Mouse (Mus musculus) limb, embryonic 11.5 days (tissue): ENCODE data around the gene Krt77. TPM values are rescaled to one million over a fixed set of nuclear protein-coding genes. Genes with fewer than 3 reads are reported as not detected.

Experiments
- ATAC-seq: fragments of 200-750 bp; cut with Nextera tagmentation; 2 replicates; pipeline ENCODE4 v1.8.0; 2017; ENCODE audit warnings: low read depth; ENCODE audit not compliant: insufficient number of reproducible peaks, low FRiP score, low TSS enrichment
- DNase-seq: peaks from one replicate; pipeline ENCODE4 v3.0.0-alpha.2; 2015; ENCODE audit warnings: low spot score
- H3K27ac ChIP-seq: fragments of 300-500 bp; sonication (generic); replicated peaks from 2 replicates; pipeline ENCODE4 v1.5.1; 2014; ENCODE audit warnings: low read depth, mild to moderate bottlenecking, low read length
- H3K27me3 ChIP-seq: fragments of 300-500 bp; sonication (generic); 2 replicates; pipeline ENCODE4 v1.6.1; 2014; ENCODE audit warnings: mild to moderate bottlenecking, low read length, mixed read lengths; ENCODE audit not compliant: control insufficient read depth, insufficient read depth
- H3K36me3 ChIP-seq: fragments of 300-500 bp; sonication (generic); 2 replicates; pipeline ENCODE4 v1.6.1; 2014; ENCODE audit warnings: mild to moderate bottlenecking, low read length, moderate library complexity, mixed read lengths; ENCODE audit not compliant: control insufficient read depth, insufficient read depth
- H3K4me1 ChIP-seq: fragments of 300-500 bp; sonication (generic); 2 replicates; pipeline ENCODE4 v1.6.1; 2014; ENCODE audit warnings: low read length, mixed read lengths; ENCODE audit not compliant: control insufficient read depth, insufficient read depth
- H3K4me2 ChIP-seq: fragments of 300-500 bp; sonication (generic); 2 replicates; pipeline ENCODE4 v1.6.1; 2014; ENCODE audit warnings: low read depth, mild to moderate bottlenecking, moderate library complexity; ENCODE audit not compliant: severe bottlenecking
- H3K4me3 ChIP-seq: fragments of 300-500 bp; sonication (generic); 2 replicates; pipeline ENCODE4 v1.5.1; 2014; ENCODE audit warnings: low read depth, low read length
- H3K9ac ChIP-seq: fragments of 300-500 bp; sonication (generic); 2 replicates; pipeline ENCODE4 v1.6.1; 2014; ENCODE audit warnings: mild to moderate bottlenecking, low read length
- H3K9me3 ChIP-seq: fragments of 300-500 bp; sonication (generic); 2 replicates; pipeline ENCODE4 v1.6.1; 2016; ENCODE audit warnings: low read length; ENCODE audit not compliant: control insufficient read depth
- WGBS: fragments of 180-500 bp; shearing (Covaris S2); extraction: QIAGEN DNeasy Blood & Tissue Kit; methylation state at CpG from one replicate; pipeline ENCODE4 v1.1.7; 2014; 5-methylcytosine and 5-hydroxymethylcytosine counted together
- polyA plus RNA-seq: library from polyadenylated mRNA; unstranded; fragments of >200 nt; fragmentation: Nextera tagmentation; extraction: Ambion mirVana; gene quantifications from 2 replicates; pipeline ENCODE4 v1.2.1, GENCODE M21; 2014

Krt77 gene
- polyA plus RNA-seq, 1 experiment from 2014 or later = not detected

DNA sequence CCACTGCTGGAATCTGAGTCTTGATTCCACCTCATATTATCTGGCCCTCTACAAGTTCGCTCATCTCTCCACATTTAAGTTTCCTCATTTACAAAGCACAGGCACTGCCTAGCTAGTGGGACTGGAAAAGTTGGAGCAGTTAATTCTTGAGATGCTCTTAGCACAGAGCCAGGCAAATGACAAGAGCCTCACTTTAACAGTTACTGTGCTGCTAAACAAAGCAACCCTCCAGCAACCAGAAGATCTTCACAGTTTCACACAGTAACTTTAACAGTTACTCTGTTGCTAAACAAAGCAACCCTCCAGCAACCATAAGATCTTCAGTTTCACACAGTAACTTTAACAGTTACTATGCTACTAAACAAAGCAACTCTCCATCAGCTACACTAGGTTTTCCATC is 4.9 kb upstream of the Krt77 start:
- H3K4me2 ChIP-seq = no peak overlapping the region
- H3K27ac ChIP-seq = no peak overlapping the region
- H3K27me3 ChIP-seq = no peaks in the 10 kb centered on the region
- DNase-seq (no peak), ATAC-seq (no peak)
- H3K36me3 ChIP-seq = no peaks in the 10 kb centered on the region
- H3K4me3 ChIP-seq = no peak overlapping the region
- no peaks in the 10 kb centered on the region for H3K9me3 ChIP-seq
- 78% methylated on average over 1 of the region's 1 CpGs for WGBS
- no peaks in the 10 kb centered on the region for H3K4me1 ChIP-seq
- H3K9ac ChIP-seq = no peak overlapping the region

DNA sequence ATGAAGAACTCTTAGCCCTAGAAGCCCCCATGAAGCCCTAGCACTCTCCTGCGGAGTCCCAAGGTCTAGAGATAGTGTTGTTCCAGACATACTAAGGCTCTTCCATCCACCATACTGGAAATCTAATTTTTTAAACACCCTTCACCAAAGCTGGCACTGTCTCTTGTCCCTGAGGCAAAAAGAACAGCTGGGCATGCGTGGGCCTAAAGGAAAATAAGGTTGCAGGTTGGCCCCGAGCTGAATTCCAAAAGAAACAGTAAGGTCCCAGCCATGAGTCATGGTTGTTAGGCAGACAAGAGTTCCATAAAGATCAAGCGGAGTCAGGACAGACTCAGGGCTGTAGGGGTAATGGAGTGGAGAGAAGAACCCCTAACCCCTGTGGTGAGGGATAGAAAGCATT is 3.7 kb upstream of the Krt77 start:
- Histone ChIP-seq H3K9me3 (no peaks in the 10 kb centered on the region), H3K4me2 (no peak overlapping the region), H3K4me1 (no peaks in the 10 kb centered on the region), H3K9ac (no peak overlapping the region), H3K27ac (no peak overlapping the region), H3K36me3 (no peaks in the 10 kb centered on the region), H3K27me3 (no peaks in the 10 kb centered on the region), H3K4me3 (no peak overlapping the region)
- DNase-seq (no peak), ATAC-seq (no peak)
- WGBS = 78% methylated on average over 4 of the region's 4 CpGs

DNA sequence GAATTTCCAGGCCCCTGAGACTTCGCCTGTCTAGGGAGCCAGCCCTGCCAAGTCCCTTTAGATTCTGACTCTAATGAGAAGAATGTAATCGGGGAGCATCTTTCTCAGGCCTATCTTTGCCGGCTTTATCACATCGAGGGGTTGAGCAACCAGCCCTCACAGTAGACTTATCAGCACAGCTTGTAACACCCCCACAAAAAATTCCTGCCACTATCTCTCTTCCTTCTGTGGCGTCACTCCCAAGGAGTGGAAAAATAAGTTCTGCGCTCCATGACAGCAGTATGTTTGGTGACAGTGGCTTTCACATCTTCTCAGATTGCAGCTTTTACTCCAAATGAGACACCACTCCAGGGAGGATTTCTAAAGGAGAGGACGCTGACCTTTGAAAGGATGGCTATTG is 2.8 kb downstream of the Krt77 start:
- DNase-seq = no peak
- Histone ChIP-seq H3K27me3 (no peaks in the 10 kb centered on the region), H3K36me3 (no peaks in the 10 kb centered on the region), H3K4me1 (no peaks in the 10 kb centered on the region), H3K27ac (no peak overlapping the region), H3K4me3 (no peak overlapping the region), H3K4me2 (no peak overlapping the region), H3K9me3 (no peaks in the 10 kb centered on the region), H3K9ac (no peak overlapping the region)
- no peak for ATAC-seq
- 86% methylated on average over 7 of the region's 7 CpGs for WGBS

GRCm38 (mm10) chr15:101860421-101861130 is 8.9 kb downstream of the Krt77 start:
- 53% methylated on average over 13 of the region's 13 CpGs for WGBS
- ATAC-seq (no peak), DNase-seq (peak; percentile 28)
- no peak overlapping the region for H3K4me2 ChIP-seq
- H3K9ac ChIP-seq = no peak overlapping the region
- H3K4me3 ChIP-seq = no peak overlapping the region
- no peaks in the 10 kb centered on the region for H3K36me3 ChIP-seq
- no peaks in the 10 kb centered on the region for H3K4me1 ChIP-seq
- peaks cover 25% of the 10 kb centered on the region for H3K27me3 ChIP-seq
- H3K27ac ChIP-seq = no peak overlapping the region
- H3K9me3 ChIP-seq = no peaks in the 10 kb centered on the region

DNA sequence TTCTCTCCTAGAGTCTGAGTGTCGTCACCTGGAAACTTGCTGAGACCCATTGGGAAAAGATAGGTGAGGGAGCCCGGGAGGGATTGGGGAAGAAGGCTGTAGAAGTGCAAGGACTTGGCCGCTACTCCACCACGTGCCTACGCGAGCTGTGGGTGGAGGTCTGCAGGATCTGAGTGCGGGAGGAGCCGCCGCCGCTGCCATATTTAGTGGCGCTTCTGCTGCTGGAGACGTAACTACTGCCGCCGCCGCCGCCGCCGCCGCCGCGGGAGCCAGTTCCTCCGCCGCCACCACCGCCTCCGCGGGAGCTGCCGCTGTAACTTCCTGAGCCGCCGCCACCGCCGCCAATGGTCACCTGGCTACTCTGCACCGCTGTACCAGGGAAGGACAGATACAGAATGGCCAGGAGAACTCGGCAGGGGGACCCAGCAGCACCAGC is 9.8 kb downstream of the Krt77 start:
- H3K27ac ChIP-seq = no peak overlapping the region
- H3K4me3 ChIP-seq = peak overlapping the region; percentile 33
- ATAC-seq (no peak), DNase-seq (peak; percentile 69)
- H3K36me3 ChIP-seq = no peaks in the 10 kb centered on the region
- no peaks in the 10 kb centered on the region for H3K4me1 ChIP-seq
- H3K27me3 ChIP-seq = peaks cover 25% of the 10 kb centered on the region
- no peaks in the 10 kb centered on the region for H3K9me3 ChIP-seq
- WGBS = under 1% methylated on average over 32 of the region's 33 CpGs
- no peak overlapping the region for H3K9ac ChIP-seq
- peak overlapping the region; percentile 58 for H3K4me2 ChIP-seq

- Histone ChIP-seq H3K27me3 (peaks cover 25% of the 10 kb centered on the region), H3K9me3 (no peaks in the 10 kb centered on the region), H3K36me3 (no peaks in the 10 kb centered on the region), H3K27ac (no peak overlapping the region), H3K4me2 (peak overlapping the region; percentile 58; the same call in 1 of the 2 replicates), H3K4me1 (no peaks in the 10 kb centered on the region), H3K4me3 (no peak overlapping the region), H3K9ac (no peak overlapping the region)
- ATAC-seq (no peak), DNase-seq (peak; percentile 32)
- 6% methylated on average over 11 of the region's 11 CpGs for WGBS
Observed at GRCm38 (mm10) chr15:101858673-101859425, 10.7 kb downstream of the Krt77 start.

GRCm38 (mm10) chr15:101856696-101857095 is 12.8 kb downstream of the Krt77 start:
- Histone ChIP-seq H3K36me3 (no peaks in the 10 kb centered on the region), H3K4me3 (no peak overlapping the region), H3K4me1 (no peaks in the 10 kb centered on the region), H3K27me3 (peaks cover 25% of the 10 kb centered on the region), H3K9ac (no peak overlapping the region), H3K9me3 (no peaks in the 10 kb centered on the region), H3K4me2 (no peak overlapping the region), H3K27ac (no peak overlapping the region)
- no peak for DNase-seq
- ATAC-seq = no peak
- WGBS = 59% methylated on average over 5 of the region's 5 CpGs

GRCm38 (mm10) chr15:101855732-101856131 is 13.8 kb downstream of the Krt77 start:
- DNase-seq = no peak
- no peak for ATAC-seq
- Histone ChIP-seq H3K9me3 (no peaks in the 10 kb centered on the region), H3K27me3 (peaks cover 20% of the 10 kb centered on the region), H3K36me3 (no peaks in the 10 kb centered on the region), H3K9ac (no peak overlapping the region), H3K4me2 (no peak overlapping the region), H3K27ac (no peak overlapping the region), H3K4me3 (no peak overlapping the region), H3K4me1 (no peaks in the 10 kb centered on the region)
- 86% methylated on average over 3 of the region's 3 CpGs for WGBS
